Mouse (Mus musculus) spleen, postnatal 4 days (tissue): Measurements from ENCODE around the gene Zfp316.

Experiments
- DNase-seq, 2 experiments: peaks; one replicate each; pipeline ENCODE4 v3.0.0; 2022; ENCODE audit warnings: low spot score in 2 of 2

Gene Zfp316

DNA sequence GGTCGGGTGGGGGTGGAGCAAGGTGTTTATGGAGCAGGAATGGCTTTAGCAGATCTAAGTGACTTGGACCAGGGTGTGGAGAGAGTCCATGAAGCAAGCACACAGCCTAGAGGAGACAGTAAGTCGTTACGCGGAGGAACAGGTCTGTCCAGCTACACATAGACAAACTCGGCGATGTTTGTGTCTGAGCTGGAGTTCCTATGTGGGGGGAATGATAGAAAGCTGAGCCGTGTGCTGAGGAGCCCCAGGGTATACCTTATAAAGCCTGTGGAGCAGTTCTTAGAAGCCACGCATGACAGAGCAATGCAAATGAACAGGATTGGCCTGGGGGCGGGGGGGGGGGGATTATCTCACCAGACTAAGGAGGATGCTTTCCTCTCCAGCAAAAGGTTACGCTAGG lies 9.4 kb upstream of the Zfp316 start:
- no peak for DNase-seq

DNA sequence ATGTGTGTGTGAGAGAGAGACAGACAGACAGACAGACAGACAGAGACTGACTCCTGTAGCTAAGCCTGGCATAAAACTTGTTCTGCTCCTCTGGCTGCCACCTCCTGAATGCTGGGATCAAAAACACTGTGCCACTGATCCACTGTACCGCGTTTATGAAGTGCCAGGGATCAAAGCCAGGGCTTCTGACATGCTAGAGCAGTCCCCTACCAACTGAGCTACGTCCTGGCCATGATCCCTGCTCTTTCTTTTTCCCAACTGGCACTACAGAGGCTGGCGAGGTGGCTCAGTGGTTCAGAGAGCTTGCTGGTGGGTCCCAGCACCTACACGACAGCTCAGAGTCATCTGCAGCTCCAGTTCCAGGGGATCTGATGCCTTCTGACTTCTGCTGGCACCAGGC lies 5.9 kb upstream of the Zfp316 start:
- DNase-seq: no peak

DNA sequence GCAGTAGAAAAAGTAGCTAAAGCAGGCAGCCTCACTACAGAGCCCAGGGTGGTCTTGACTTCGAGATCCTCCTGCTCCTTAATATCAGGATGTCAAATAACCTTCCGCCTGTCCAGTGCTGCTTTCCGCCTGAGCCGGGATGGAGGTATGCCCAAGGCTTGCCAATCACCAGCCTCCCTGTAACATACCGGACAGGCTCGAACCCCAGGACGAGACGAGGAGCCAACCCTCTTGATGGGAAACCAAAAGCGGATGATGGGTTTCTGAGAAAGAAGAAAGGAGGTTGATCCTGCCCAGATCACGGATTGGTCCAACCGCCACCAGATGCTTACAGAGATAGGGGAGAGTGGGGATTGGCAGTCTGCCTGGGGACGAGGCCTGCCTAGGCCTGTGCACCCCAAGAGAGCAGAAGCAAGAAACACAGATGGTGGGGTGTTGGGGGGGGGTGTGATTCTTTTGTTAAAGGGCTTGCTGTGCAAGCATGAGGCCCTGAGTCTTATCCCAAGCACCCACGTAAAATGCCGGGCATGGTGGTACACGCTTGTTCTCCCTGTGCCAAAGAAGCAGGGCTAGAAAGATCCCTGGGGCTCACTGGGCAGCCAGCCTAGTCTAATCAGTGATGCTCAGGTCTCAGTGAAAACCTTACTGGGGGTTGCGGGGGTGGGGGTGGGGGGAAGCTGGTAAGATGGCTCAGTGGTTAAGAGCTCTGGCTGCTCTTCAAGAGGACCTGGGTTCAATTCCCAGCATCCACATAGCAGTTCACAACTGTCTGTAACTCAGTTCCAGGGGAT lies 2.9 kb upstream of the Zfp316 start:
- DNase-seq: peak in 1 of 2 experiments; percentile 70

DNA sequence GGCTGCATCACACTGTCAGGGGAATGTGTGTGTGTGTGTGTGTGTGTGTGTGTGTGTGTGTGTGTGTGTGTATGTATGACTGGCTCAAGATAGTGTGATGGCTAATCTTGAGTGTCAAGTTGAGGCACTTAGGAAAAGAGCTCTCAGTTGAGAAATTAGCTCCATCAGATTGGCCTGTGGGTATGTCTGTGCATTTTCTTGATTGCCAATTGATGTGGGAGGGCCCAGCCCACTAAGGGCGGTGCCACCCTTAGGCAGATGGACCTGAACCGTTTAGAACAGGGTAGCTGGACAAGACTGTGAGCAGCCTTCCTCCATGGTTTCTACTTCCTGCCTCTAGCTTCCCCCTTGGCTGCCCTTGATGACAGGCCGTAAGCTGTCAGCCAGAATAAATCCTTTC lies 2.3 kb upstream of the Zfp316 start:
- no peak for DNase-seq

DNA sequence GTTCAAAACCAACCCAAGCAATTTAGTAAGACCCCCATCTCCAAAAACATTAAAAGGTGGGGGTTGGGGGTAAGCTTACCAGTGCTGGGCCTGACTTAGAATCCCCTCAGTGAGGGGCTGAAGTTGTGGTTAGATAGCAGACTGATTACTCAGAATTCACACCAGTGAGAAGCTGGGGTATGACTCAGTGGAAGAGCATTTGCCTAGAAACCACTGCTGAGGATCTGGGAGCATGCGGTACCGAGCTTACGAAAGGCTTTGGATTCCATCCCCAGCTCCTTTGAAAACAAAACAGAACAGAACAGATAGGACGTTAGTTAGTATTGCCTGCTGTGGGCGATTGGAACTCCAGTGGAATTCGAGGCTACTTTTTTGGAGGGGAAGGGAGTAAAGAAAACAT lies 1.8 kb upstream of the Zfp316 start:
- no peak for DNase-seq

DNA sequence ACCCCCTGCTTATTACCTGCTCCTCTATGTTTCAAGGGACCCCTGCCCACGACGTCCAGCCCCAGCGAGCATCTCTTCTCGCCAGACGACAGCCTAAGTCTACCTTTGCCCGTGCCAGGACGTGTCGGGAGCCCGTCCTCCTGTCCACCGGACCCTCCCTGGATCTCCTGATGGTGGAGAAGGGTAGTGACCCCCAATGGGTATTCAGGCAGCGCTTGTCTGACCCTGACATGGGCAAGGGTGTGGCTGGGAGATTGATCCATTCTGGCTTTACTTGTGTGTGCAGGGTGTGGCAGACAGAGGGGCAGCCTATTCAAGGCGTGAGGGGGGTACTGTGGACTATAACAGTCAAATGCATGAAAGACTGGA lies 313 bp upstream of the Zfp316 start:
- no peak for DNase-seq

DNA sequence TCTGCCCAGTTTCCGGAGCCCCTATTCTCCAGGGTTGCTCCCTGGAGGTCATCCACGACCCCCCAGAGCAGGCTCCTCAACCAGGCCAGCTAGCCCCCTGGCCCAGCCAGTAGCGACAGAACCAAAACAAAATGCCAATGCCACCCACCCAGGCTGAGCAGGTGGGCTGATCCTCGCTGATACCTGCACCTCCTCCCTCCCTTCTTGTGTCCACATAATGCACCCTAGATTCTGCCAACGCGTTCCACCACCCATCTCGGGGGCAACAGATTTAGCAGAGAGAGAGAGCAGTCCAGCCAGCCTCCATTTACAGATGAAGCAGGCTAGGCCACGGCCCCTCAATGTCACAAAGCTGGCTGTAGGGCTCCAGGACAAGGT lies 848 bp downstream of the Zfp316 start:
- no peak for DNase-seq

DNA sequence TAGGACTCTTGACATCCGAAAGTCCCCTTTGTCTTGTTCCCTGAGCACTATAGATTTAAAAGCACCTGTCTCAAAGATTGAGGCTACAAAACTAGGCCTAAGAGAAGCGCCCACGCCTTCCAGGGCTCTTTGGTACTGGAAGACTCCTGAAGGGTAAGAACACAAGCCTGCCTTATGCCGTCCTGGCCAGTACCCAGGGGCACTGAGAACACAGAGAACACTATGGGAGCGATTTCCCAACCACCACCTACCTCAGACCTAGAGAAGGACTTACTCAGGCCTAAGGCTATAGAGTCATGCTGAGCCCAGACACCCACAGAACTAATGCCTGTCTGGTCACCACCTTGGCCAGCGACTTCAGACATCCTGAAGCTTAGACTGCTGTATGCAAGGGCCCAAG lies 3.0 kb downstream of the Zfp316 start:
- DNase-seq: no peak

DNA sequence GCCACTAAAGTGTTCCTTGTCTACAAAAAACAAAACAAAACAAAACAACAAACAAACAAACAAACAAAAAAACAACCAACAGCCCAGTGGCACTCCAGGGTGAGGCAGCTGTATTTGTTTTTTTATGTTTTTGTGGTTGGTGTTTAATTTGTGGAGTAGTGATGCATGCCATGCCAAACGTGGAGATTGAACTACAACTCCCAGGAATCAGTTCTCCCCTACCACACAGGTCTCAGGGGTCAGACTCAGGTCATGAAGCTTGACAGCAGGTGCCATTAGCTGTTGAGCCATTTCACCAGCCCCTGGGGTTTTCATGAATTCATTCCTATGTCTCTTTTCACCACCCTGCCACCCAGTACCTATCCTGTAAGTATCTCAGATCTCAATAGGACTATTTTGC lies 4.4 kb downstream of the Zfp316 start:
- DNase-seq: no peak

DNA sequence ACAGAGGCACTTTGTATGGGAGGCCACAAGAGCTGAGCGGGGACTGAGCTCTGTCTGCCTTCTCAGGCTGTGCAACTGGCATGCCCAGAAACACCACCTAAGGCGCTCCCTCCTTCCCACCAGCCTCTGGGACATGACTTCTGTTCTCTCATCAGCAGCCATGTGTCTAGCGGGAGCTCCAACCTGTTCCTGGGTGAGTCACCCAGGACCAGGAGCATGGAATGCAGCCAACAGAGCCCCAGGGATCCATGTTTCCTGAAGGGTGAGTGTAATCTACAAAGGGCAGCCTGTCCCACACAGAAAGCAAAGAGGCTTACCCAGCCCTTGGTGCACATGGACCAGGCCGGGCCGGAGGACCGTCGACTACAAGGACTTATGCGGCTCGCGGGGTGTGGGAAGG lies 5.1 kb downstream of the Zfp316 start:
- no peak for DNase-seq

DNA sequence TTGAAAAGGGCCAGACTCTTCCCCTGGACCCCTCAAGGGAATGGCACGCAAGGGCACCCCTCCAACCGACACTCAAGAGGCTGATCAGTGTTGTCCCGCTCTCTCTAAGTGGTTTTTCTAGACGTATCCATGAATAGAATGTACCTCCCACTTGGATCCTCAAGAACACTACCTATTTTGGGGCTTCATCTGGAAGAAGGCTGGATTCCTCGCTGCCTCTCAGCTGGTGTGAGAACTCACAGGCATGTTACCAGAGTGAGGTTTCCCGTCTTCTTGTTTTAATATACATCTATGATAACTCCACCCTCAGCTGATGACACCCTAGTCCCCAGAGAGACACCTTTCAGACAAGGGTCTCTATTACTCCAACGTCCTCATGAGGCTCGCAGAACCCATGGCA lies 8.2 kb downstream of the Zfp316 start:
- DNase-seq: no peak

DNA sequence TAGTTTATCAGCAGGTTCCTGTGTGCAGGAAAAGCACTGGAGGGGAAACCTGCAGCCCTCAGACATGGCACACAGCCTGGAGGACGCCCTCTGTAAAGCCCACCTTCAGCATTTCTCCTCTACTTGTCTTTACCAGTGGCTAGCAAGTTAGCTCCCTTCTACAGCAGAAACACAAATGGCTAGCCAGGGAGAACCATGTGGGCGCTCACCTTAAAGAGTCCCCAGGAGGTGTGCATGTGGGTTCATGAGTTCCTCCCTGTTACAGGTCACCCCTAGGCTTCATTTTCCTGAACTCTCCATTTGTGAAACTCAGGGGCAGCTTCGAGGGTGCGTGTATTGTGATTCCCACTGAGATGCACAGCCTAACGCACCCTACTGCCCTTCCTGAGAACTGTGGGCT lies 14.0 kb downstream of the Zfp316 start:
- no peak for DNase-seq

DNA sequence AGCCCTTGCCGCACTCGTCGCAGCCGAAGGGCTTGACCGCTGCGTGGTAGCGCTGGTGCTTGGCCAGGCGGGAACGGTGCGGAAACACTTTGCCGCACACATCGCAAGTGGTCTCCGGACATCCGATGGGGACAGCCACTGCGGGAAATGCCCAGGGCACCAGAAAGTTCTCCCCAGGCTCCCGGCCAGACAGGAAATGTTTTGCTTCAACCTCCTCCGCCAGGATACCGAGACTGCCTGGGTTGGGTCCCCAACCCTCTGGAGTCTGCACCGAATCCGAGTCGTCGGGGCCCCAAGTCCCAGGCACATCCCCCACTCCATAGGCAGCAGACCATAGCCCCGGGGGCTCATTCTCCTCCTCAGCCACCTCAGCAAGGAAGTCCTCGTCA lies 14.7 kb downstream of the Zfp316 start:
- no peak for DNase-seq

DNA sequence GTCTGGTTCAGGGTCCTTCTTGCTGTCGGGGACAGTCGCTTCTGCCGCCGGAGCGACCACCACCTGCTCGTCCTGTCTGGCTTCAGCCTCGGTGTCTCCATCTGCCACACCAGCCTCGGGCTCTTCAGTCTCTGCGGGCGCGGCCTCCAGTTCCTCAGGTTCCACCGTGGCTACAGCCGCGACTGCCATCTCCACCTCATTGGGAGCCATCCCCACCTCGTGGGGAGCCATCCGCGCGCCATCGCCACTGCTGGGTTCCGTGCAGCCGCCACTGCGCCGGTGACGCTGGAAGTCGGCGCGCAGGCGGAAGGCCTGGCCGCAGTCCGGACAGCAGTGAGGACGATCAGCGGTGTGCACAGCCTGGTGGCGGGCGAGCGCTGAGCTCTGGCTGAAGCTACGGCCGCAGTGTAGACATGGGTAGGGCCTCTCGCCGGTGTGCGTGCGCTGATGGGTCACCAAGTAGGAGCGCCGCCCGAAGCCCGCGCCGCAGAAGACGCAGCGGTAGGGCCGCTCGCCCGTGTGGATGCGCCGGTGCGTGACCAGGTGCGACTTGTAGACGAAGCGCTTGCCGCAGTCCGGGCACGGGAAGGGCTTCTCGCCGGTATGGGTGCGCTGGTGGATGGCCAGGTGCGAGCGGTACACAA lies 15.2 kb downstream of the Zfp316 start:
- DNase-seq: no peak

DNA sequence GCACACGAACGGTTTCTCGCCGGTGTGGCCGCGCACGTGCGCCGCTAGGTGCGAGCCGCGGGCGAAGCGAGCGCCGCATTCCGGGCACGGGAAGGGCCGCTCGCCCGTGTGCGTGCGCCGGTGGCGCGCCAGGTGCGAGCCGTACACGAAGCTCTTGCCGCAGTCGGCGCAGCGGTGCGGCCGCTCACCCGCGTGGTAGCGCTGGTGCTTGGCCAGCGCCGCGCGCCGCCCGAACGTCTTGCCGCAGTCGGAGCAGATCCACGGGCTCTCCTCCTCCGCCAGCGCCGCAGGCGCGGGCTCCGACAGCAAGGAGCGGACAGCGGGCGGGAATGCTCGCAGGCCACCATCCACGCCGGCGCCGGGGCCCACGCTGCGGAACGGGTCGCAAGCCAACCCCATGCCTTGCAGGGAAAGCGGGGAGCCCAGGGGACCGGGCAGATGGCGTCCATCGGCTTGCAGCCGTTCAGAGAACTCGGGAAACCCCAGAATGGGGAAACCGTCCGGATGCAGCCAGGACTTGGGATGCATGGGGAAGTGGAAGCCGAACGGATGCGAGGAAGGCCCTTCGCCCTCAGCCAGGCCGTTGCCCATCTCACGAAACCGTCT lies 15.8 kb downstream of the Zfp316 start:
- DNase-seq: no peak

DNA sequence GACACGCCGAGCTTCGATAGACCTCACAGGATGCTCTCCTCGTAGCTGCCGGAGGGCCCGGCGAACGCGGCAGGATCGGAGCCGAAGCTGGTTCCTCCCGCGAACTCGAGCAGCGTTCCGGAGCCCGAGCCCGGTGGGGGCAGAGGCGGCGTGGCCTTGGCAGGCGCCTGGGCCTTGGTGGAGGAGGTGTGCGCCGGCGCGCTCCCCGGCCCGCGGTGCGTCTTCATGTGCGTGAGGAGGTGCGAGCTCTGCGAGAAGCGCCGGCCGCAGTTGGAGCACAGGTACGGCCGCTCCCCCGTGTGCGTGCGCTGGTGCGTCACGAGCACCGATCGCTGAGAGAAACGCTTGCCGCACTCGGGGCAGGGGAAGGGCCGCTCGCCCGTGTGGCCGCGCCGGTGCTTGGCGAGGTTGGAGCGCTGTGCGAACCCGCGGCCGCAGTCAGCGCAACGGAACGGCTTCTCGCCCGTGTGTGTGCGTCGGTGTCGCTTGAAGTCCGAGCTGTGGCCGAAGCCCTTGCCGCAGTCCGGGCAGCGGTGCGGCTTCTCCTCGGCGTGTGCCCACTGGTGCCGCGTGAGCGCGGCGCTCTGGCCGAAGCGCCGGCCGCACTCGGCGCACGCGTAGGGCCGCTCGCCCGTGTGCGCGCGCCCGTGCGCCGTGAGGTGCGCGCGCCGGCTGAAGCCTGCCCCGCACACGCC lies 16.5 kb downstream of the Zfp316 start:
- DNase-seq: no peak

DNA sequence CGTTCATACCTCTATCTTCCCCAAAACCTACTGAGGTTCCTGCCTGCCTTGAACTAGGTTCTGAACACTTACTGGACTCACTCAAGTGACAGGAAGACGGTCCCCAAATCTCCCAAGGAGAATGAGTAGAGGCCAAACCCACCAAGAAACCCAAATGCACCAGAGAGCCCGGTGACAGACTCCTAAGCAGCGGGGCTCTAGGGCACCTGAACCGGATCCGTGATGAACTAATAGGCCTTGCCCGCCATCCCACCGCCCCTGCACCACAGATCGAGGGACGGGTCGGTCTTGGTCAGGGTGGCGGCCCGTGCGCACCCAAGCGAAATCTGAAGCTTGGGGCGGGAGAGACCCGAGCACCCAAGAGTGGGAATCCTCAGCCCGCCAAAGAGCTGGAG lies 17.0 kb downstream of the Zfp316 start:
- DNase-seq: no peak

DNA sequence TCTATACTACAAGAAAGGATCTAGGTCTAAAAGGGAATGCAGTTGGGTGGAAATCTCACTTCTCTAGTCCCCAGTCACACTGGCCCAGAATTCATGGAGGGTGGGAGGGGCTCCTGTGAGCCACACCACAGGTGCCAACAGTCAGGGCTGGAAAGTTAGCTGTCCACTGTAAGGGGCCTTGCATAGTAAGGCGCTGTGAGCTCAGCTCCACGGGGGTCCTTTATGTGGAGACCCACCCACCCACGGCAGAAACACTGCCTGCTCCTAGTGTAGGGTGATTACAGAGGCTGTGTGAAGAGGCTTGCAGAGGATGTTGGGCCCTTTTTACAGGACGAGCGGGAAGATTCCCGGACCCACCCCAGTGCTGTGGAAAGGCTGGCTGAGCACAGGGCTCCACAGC lies 17.8 kb downstream of the Zfp316 start:
- no peak for DNase-seq

DNA sequence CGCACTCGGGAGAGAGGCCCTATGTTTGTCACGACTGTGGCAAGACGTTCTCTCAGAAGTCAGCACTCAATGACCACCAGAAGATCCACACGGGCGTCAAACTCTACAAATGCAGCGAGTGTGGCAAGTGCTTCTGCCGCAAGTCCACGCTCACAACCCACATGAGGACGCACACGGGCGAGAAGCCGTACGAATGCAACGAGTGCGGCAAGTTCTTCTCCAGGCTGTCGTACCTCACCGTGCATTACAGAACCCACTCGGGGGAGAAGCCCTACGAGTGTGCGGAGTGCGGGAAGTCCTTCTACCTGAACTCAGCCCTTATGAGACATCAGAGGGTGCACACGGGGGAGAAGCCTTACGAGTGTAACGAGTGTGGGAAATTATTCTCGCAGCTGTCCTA lies 24.9 kb downstream of the Zfp316 start:
- no peak for DNase-seq

DNA sequence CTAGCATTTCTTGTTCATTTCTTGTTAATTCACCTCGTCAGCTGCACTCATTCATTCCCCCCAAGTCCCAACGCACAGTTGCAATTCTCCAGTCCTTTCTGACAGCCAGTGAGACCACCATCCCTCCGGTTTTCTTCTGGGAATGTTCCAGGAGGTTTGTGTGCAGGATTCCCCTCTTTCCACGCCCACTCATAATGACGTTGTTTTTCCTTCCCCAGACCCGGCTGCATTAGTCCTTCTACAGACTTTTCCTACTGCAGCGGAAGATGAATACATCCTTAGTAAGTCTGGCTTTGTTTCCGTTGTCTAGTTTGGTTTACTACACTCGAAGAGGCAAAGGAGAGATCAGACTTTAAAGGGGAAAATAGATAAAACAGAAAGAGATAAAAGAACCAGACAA lies 33.8 kb downstream of the Zfp316 start:
- DNase-seq: no peak

DNA sequence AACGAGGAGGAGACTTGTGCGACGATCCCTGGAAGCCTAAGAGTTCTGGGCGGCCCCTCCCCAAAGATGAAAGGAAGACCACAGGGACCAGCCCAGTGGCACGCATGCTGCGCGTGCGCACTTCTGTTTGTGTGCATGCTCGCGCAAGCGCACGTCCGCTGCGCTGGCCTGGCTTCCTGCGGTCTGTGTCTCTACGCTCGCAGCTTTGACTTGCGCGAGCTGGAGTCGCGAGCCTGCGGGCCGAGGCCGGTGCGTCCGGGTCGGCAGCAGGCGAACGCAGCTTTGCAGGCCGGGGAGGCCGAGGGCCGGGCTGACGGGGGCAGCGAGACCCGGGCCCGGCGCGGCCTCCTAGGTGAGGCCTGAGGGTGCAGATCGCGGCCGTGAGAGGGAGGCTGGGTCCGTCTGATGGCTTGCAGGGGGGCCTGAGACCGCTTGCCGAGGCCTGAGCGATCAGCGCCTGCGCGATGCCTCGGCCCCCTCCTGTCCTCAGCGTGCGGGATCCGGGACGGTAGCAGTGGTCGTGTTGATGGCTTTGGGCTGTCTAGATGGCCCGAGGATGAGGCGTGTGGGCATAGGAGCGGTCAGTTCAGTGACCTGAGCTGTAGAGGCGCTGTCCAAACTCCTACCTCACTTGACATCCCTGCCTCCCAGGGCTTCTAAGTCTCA lies 34.7 kb downstream of the Zfp316 start, which contains the start of gene Zfp12:
Gene Zfp12 (plus strand): TSS at position 136 of the 666 bp plus-strand sequence.
- DNase-seq: peak; percentile 81 to 90

DNA sequence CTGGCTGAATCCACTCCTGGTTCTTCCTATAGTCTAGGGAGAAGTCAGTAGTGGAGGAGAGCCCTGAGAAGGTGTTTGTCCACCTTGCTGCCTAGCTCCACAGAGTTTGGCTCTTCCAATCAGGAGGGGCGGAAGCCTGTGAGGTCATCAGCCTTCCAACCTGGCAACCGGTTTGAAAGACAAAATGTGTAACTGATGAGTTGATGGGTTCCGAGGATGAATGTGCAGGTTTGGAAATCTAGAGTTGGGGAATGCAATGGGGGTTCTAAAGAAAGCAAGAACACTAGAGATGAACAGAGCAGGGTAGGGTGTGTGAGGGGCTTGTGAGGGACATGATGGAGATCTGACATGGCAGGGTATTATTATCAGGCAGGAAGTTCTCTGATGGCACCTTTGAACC lies 43.0 kb downstream of the Zfp316 start, which contains the start of gene Spdye4a:
Gene Spdye4a (minus strand): TSS at position 101 of the 400 bp plus-strand sequence.
- no peak for DNase-seq
